Mouse (Mus musculus): ENCODE results near the gene Snx3.
A peak's percentile ranks its signal among the peaks of the same experiment; 100 is the strongest.

DNA sequence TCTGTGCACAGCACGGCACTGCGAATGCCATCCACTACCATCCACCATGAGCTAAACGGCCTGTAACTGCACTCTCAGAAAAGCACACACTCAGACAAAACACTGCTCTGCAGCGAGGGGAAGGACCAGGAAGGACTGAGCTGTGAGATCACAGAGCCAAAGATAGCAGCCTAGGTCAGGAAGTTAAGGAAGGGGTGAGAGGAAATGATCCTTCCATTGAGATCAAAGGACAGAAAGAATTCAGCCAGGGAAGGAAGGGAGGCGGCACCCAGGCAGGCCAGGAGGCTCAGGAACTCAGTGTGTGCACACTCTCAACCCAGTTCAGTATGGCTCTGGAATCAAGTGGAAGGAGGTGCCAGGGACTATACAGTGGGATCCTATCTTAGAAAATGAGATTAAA, 37.6 kb upstream of the Snx3 start:
- TF ChIP-seq CTCF (IDR thresholded peaks at IDR 0.05; ENCODE audit: insufficient read depth, low read length) (no peak), POLR2A (IDR thresholded peaks at IDR 0.05; ENCODE audit: borderline replicate concordance, extremely low read depth, low read depth, low read length) (0 out of 2 replicates have a peak, but pooled peaks have one; percentile 10)
